9 mouse cellular contexts compared by ENCODE assay signal in the genomic region with DNA sequence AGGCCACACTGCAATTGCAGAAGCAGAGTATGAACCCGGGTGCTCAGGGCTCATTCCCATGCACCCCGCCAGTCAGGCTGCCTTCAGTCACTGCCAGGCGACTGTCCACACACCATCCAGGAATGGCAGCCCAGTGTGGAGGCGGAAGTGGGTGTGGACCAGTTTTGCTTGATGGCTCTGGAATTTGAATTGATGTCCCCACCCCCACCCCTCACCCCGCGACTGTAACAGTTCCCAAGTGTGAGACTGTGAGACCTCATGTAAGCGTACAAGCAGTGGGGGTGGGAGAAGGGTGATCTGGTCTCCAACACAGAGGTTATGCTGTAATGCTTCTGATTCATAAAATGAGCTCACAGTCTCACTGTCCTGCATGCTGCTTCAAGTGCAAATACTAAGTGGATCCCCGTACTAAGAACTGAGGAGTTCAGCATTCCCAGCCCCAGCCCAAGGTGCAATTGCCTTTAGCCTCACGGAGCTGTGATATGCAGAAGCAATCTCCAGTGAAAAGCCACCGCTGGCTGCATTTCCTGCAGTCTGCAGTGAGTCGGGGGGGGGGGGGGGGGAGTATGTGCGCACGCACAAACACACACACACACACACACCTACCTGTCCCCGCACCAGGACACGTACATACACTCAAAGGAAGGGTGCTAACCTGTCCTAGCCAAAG. TPM values are rescaled to one million over a fixed set of nuclear protein-coding genes. Genes with fewer than 3 reads are reported as not detected.
DNase-seq lines count a peak whose midpoint lies in the region; ATAC-seq and TF ChIP-seq lines count a peak whose summit lies in the region.
"Had no signal": no experiment of that assay in that cellular context is flagged by ENCODE, and none has a peak within 500 bp of the region (broad histone marks: within the 10 kb centered on the region; RNA-seq: fewer than 3 reads in every experiment).

No protein-coding gene starts in this region.

- intact Hi-C loops in gastrocnemius, adult 2 months (cut with DNase I), result no loop called here

- H3K9me3 ChIP-seq in forebrain, embryonic 11.5 days (ENCODE audit: control insufficient read depth, low read length), result no peaks in the 10 kb centered on the region; the same call in 1 of the 2 replicates
- no peaks in the 10 kb centered on the region; the same call in 1 of the 2 replicates for H3K9me3 ChIP-seq in limb, embryonic 13.5 days

- 71% methylated on average over 15 of the region's 15 CpGs for WGBS in forebrain, embryonic 11.5 days
- WGBS in limb, embryonic 13.5 days, result 26% methylated on average over 15 of the region's 15 CpGs

- no peak overlapping the region for H3K9ac ChIP-seq in forebrain, embryonic 11.5 days (ENCODE audit: low read length)
- H3K9ac ChIP-seq in limb, embryonic 13.5 days, result no peak overlapping the region

- H3K27me3 ChIP-seq in forebrain, embryonic 11.5 days (ENCODE audit: control insufficient read depth, insufficient read depth, low read length), result no peaks in the 10 kb centered on the region
- H3K27me3 ChIP-seq in limb, embryonic 13.5 days, result no peaks in the 10 kb centered on the region
- H3K27me3 ChIP-seq: CH12.LX had no signal

- ATAC-seq in forebrain, embryonic 11.5 days (replicated peaks; ENCODE audit: low FRiP score), result no peak
- ATAC-seq in limb, embryonic 13.5 days (ENCODE audit: low FRiP score, low read depth), result no peak
- no peak for ATAC-seq in megakaryocyte progenitor cell, adult 5-6 weeks (replicated peaks; ENCODE audit: poor library complexity)

- H3K4me1 ChIP-seq in forebrain, embryonic 11.5 days (replicated peaks; ENCODE audit: control insufficient read depth, insufficient read depth, low read length), result peaks cover 18% of the 10 kb centered on the region
- H3K4me1 ChIP-seq in limb, embryonic 13.5 days, result peaks cover 84% of the 10 kb centered on the region

- no peaks in the 10 kb centered on the region for H3K36me3 ChIP-seq in forebrain, embryonic 11.5 days (ENCODE audit: control insufficient read depth, insufficient read depth, low read length)
- peaks cover 10% of the 10 kb centered on the region; the same call in 1 of the 2 replicates for H3K36me3 ChIP-seq in limb, embryonic 13.5 days

- no peak for DNase-seq in gastrocnemius, adult 2 months
- no peak for DNase-seq in gastrocnemius, adult 8-10 months (ENCODE audit: low spot score in 2 of 2)
- DNase-seq in A20 (ENCODE audit: low read depth, low spot score), result peak; percentile 16
- DNase-seq in forebrain, embryonic 11.5 days (ENCODE audit: low spot score), result peak; percentile 51
- no peak for DNase-seq in adrenal gland, postnatal 25 days
- DNase-seq in frontal cortex, postnatal 25 days (ENCODE audit: low spot score in 2 of 2), result no peak

- 0 out of 2 replicates have a peak overlapping the region, but pooled peaks have one; percentile 73 for H3K27ac ChIP-seq in gastrocnemius, adult 2 months
- H3K27ac ChIP-seq in forebrain, embryonic 11.5 days (ENCODE audit: low read depth, low read length), result no peak overlapping the region
- no peak overlapping the region for H3K27ac ChIP-seq in limb, embryonic 13.5 days

- no peak for TF ChIP-seq CTCF in gastrocnemius, adult 2 months (IDR thresholded peaks at IDR 0.05)

- 0 out of 2 replicates have a peak overlapping the region, but pooled peaks have one; percentile 18 for H3K4me2 ChIP-seq in forebrain, embryonic 11.5 days (ENCODE audit: low read depth, low read length, severe bottlenecking)
- H3K4me2 ChIP-seq in limb, embryonic 13.5 days (replicated peaks), result peak overlapping the region; percentile 99

- H3K4me3 ChIP-seq in gastrocnemius, adult 2 months, result peak overlapping the region; percentile 15
- H3K4me3 ChIP-seq in forebrain, embryonic 11.5 days (ENCODE audit: low read depth, low read length), result no peak overlapping the region
- 0 out of 2 replicates have a peak overlapping the region, but pooled peaks have one; percentile 5 for H3K4me3 ChIP-seq in limb, embryonic 13.5 days

RNA-seq across cellular contexts. Expression of a gene that starts 28.4 kb away (rescaled TPM):
- 10 to 100 TPM; 10.2 to 11.9 TPM for total RNA-seq in gastrocnemius, adult 2 months (2021)
- total RNA-seq in gastrocnemius, adult 8-10 months (2022), result 1 to 10 TPM; 5.7 to 9.1 (median 7.4) TPM
- polyA plus RNA-seq in forebrain, embryonic 11.5 days (2014; fragmentation: Nextera tagmentation; extraction: Ambion mirVana), result 7.6 and 9.6 TPM in 2 replicates
- polyA plus RNA-seq in limb, embryonic 13.5 days (2015; fragmentation: Nextera tagmentation; extraction: Ambion mirVana), result 8.9 and 9.9 TPM in 2 replicates
- 22.3 and 32.8 TPM in 2 replicates for total RNA-seq in adrenal gland, postnatal 25 days (2021)
- 13.7 and 14.1 TPM in 2 replicates for total RNA-seq in megakaryocyte progenitor cell, adult 5-6 weeks (2015)
- total RNA-seq in megakaryocyte progenitor cell, adult 5-6 weeks (2017), result 11.5 and 15.2 TPM in 2 replicates

RNA-seq across cellular contexts. Expression of a gene that starts 42.0 kb away (rescaled TPM):
- under 1 TPM; 0.10 to 0.17 TPM for total RNA-seq in gastrocnemius, adult 2 months (2021)
- under 1 TPM in 3 of 4 experiments, not detected in 1; 0.10 to 0.17 (median 0.16) TPM for total RNA-seq in gastrocnemius, adult 8-10 months (2022)
- 1.9 and 2.8 TPM in 2 replicates for polyA plus RNA-seq in forebrain, embryonic 11.5 days (2014; fragmentation: Nextera tagmentation; extraction: Ambion mirVana)
- polyA plus RNA-seq in limb, embryonic 13.5 days (2015; fragmentation: Nextera tagmentation; extraction: Ambion mirVana), result 1.0 and 1.4 TPM in 2 replicates
- 0.64 TPM in 1 of 2 replicates, not detected in the other for total RNA-seq in adrenal gland, postnatal 25 days (2021)
- total RNA-seq in megakaryocyte progenitor cell, adult 5-6 weeks (2015), result 0.15 TPM in 2 replicates
- total RNA-seq in megakaryocyte progenitor cell, adult 5-6 weeks (2017), result 0.24 and 0.62 TPM in 2 replicates

Comparison
In these comparisons a context has a peak if more than half of its experiments do, and no peak if none do; other contexts are left out.
1. DNase-seq: peak in A20 (single experiment) and forebrain, embryonic 11.5 days (single experiment); none in gastrocnemius, adult 2 months (single experiment), gastrocnemius, adult 8-10 months (0 of 2), adrenal gland, postnatal 25 days (single experiment) and frontal cortex, postnatal 25 days (0 of 2).